Mouse (Mus musculus): ENCODE results near the gene Sycp3.

- TF ChIP-seq MAFK (IDR thresholded peaks at IDR 0.05; ENCODE audit: insufficient read depth, low read depth, low read length) (no peak), ZC3H11A (IDR thresholded peaks at IDR 0.05; ENCODE audit: borderline replicate concordance, low read depth, low read length) (no peak)
Observed at GRCm38 (mm10) chr10:88457816-88458215, 1.6 kb upstream of the Sycp3 start.

Measured in ES-E14 (cell line).